Mouse (Mus musculus) megakaryocyte, adult 5-6 weeks (primary cell): Measurements from ENCODE around the gene Wbp2. TPM values are rescaled to one million over a fixed set of nuclear protein-coding genes. Genes with fewer than 3 reads are reported as not detected.

Experiments
- ATAC-seq: 2 replicates; pipeline ENCODE4 v1.8.0; 2016; ENCODE audit warnings: mild to moderate bottlenecking, inconsistent platforms; ENCODE audit not compliant: poor library complexity, severe bottlenecking
- total RNA-seq, 2 experiments: library from RNA; stranded (forward) in 1 of 2; stranded (reverse) in 1 of 2; fragments of 153-499, 151-499 nt in 1 of 2; fragments of 221-1000, 200-1000 nt in 1 of 2; gene quantifications; 2 replicates each; pipeline versions ENCODE4 v1.2.3 to v1.2.4; 2015 to 2017

The Wbp2 gene
- total RNA-seq, 2 experiments from 2014 or later, result 39.5 to 89.9 TPM

- peak; percentile 56 for ATAC-seq
These were observed 15.3 kb downstream of the Wbp2 start for GRCm38 (mm10) chr11:116071510-116071909.

DNA sequence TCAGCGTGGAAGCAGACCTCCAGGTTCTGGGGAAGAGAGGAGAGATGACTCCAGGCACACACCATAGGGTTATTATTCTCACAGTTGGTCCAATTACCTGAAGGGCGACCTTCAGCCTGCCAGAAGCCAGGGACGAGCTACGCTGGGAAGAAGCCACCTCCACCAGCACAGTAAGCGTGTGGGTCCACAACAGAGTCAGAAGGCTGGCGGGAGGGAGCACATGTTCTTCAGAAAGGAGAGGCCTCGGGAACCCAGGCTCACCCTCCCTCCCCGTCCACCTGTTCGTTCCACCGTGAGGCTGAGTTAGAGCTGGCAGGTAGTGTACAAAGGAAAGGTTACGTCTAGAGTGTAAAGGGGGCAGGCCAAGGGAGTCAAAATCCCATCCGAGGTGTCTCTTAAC, 21.4 kb downstream of the Wbp2 start:
- no peak for ATAC-seq

DNA sequence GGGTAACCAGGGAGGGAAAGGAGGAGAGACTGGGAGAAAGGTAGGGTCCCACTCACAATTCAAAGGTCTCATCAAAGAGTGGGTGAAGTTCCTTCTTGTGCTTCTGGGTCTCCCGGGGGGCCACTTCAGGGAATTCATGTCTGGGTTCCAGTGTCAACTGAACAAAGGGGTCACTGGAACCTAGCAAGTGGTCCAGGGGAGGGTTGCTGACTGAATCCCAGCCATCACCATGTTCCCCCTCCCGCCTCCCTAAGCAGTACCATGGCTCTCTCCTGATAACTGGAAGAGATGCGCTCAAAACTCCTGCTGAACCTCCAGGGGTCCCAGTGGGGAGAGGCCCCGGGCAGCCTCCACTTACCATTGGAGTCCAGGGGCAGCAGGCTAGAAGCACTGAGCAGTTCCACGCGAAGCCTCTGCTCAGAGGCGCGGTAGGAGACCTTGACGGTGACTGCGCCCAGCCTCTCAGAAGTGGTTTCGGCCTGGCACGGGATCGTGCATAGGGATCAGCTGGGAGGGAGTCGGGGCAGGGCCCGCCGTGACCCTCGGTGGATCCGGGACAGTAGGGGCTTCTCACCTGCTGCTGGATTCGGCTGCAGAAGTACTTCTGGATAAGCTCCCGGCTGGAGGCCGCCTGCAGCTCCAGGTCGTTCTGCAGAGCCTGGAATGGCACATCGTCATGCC, 22.5 kb downstream of the Wbp2 start:
- ATAC-seq, result no peak

DNA sequence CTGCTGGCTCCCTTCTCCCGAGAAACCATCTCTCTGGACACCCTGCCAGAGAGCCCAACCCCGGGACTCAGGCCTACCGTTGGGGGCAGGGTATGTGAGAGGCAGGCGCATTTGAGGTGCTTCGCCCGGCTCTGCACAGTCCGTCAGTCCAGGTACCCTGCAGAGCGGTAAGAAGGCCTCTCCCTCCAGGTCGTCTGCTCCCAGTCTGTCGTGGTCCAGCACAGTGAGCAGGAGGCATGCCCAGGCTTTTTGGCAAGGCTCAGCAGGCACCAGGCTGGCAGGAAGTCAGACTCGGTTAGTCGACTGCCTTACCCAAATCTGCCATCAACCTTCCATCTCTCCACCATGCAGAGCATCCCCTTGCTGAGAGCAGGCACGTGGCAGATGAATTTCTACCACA, 23.2 kb downstream of the Wbp2 start:
- no peak for ATAC-seq

DNA sequence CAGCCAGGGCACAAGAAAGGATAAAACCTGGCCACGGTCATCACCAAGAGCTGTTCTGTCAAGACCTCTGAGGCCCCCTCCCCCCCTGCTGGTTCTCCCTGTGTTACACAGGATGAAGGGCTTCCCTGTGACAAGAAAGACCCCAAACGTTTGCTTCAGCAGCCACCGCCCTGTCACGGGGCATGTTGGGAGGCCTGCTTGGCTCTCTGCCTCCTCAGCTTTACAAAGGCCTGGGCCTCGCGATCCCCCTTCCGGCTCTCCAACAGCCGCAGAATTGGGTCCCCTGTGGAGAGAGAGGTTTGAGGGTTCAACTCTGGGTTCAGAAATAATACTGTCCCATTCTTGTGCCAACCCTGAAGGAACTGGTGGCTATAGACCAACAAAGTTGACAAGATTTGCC, 24.3 kb downstream of the Wbp2 start:
- ATAC-seq, result no peak

GRCm38 (mm10) chr11:116061641-116062415, 25.0 kb downstream of the Wbp2 start:
- ATAC-seq, result no peak

DNA sequence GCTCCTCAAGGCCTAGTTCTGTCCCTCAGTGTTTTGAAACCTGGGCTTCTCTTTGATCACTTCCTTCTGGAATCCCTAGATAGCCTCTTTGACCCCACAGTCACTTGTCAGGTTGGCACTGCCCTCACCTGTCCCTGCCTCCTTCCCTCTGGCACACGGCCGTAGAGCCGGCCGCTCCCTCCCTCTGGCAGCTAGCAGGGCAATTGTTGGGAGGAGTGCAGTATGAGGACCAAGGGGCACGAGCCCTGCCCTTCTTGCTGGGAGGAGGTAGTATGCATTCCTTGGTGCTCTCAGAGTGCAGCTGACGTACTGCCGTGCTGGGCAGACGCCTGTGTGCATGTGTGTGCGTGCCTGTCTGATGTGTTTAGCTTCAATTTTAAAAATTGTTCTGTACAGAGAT, 26.2 kb downstream of the Wbp2 start:
- ATAC-seq, result no peak

GRCm38 (mm10) chr11:116059691-116060025, 27.1 kb downstream of the Wbp2 start:
- no peak for ATAC-seq

DNA sequence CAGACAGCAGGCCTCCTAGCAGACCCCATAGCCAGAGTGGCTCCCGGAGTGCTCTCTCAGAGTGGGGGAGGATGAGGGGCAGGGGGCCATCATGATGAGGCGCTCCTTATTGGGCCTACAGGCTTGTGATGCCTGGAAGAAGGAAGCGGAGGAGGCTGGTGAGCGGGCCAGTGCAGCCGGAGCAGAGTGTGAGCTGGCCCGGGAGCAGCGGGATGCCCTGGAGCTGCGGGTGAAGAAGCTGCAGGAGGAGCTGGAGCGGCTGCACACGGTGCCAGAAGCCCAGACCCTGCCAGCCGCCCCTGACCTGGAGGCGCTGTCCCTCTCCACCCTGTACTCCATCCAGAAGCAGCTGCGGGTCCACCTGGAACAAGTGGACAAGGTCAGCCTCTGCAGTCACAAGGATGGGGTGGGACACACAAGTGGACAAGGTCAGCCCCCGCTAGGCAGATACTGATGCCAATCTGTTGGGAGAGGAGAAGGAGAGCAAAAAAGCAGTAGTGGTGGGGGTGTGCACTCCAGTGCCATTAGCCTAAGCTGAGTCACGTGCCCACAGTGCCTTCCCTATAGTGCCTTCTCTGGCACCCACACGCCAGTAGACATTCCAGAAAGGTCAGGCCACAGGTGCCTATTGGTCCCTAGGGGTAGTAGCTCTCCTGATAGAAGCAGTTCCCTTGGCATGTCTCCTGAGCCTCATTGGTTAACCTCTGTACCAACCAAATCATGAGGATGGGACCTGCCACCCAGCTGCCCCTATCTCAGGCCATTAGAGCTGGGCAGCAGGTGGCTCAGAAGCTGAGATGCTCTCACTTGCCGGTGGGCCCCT, 27.7 kb downstream of the Wbp2 start:
- no peak for ATAC-seq

GRCm38 (mm10) chr11:116058022-116058614, 28.7 kb downstream of the Wbp2 start:
- ATAC-seq, result no peak

GRCm38 (mm10) chr11:116057237-116057881, 29.4 kb downstream of the Wbp2 start:
- ATAC-seq, result peak; percentile 70

GRCm38 (mm10) chr11:116055873-116056272, 30.9 kb downstream of the Wbp2 start:
- no peak for ATAC-seq

DNA sequence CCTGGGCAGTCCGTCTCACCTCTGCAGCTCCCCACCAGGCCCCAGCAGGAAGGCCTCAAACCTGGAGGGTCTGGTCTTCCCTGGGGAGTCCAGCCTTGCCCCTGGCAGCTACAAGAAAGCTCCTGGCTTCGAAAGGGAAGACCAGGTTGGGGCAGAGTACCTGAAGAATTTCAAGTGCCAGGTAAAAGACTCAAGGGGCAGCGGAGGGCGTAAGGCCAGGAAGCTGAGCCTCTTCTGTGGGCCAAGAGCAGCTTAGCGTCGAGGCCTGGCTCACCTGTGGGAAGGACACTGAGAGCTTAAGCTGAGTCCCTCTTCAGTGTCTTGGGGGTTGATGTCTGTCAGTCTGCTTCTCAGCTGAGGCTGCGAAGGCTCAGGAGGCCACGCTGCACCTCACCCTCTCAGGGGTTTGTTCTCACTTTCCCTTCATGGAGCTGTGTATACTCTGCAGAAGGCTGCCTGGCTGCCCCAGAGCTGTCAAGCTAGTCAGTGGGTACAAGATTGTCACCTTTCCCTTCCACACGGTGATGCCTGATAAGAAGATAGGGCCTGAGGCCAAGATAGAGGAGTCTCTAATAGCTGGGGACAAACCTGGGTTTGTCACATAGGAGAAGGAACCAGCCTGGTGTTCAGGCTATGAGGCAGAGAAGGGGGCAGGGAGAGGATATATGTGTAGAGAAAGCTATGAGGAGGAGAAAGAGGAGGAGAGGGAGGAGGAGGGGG, 33.1 kb downstream of the Wbp2 start:
- ATAC-seq, result no peak

DNA sequence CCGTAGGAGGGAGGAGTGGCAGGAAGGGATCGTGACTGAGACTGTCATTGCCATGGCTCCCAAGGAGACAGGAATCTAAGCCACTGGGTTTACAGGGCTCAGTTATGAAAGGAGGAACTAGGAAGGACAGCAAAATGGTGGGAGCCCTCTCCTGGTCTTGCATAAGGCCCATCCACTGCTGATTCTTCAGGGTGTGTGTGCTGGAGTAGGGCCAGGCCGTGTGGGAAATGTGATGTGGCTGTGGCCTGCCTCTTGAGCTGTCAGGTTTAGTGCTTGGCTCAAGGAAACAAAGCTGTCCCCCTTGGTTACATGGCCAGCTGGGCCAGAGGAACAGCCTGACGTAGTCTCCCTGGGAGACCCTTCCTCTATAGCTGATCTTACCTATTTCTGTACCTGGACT, 36.6 kb downstream of the Wbp2 start:
- no peak for ATAC-seq

DNA sequence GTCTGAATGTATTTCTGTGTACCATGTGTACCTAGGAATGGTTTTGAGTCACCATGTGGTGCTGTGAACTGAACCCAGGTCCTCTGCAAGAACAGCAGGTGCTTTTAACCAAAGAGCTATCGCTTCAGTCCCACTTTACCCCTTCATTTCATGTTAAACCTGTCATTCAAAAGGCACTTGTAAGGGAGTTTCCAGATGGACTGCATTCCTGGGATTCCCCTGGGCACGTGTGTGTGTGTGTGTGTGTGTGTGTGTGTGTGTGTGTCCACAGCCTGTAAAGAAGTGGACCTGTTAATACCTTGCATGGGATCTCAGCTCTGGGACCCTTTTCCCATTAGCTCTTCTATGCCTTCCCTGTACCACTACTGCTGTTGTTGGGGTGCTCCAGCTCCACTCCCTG, 37.2 kb downstream of the Wbp2 start:
- ATAC-seq, result no peak

DNA sequence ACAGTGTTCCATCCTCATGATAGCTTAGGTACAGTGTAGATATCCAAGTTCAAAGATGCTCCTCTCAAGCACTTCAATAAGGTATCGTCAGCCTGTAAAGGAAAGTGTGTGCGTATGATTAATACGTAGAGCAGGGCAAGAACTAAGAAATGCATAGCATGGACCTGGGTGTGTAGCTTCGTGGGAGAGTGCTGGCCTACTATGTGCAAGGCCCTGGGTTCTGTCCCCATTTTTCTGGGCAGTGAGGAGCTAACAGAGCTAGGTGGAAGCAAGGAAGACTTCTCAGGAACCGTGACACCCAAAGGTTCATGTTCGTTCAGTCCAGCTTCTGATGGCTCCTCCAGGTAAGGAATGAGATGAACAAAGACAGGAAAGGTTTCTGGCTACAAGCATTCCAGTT, 41.6 kb downstream of the Wbp2 start:
- ATAC-seq, result no peak

- no peak for ATAC-seq
These were observed 43.5 kb downstream of the Wbp2 start for GRCm38 (mm10) chr11:116043286-116043685.

- no peak for ATAC-seq
These were observed 44.2 kb downstream of the Wbp2 start for GRCm38 (mm10) chr11:116042372-116043138.

GRCm38 (mm10) chr11:116041833-116042232, 45.0 kb downstream of the Wbp2 start:
- no peak for ATAC-seq
